Mouse (Mus musculus): ENCODE measurements around the gene Wnk1.

DNA sequence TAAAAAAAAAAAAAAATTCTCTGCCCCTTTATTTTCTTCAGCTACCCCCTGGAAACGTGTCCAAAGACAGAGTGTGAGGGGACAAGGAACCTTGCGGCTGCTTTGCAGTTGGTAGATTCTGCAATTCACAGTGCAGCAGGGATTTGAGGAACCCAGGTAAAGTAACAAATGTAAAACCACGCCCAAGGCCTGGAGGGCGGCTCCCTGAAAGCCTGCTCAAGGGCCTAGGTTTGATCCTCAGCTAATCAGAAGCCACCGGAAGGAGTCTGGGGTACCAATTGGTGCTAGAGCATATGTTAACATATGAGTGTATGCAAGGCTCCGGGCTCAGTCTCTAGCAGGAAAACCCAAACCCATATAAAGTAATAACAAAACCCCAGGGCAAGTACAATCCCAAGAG is 45.0 kb upstream of the Wnk1 start:
- TF ChIP-seq GATA1 (IDR thresholded peaks at IDR 0.05; ENCODE audit: borderline replicate concordance, low read length) (no peak), CTCF (IDR thresholded peaks at IDR 0.05; ENCODE audit: low read depth, low read length) (no peak)

All from G1E (cell line).